Mouse (Mus musculus): ENCODE measurements around the gene Tcf20. TPM values are rescaled to one million over a fixed set of nuclear protein-coding genes. Genes with fewer than 3 reads are reported as not detected.
"Not testable (repeated sequence)": the region's sequence is repeated elsewhere in the genome, so short reads cannot be mapped to it uniquely, and the experiment has no call there.

Gene Tcf20
- total RNA-seq, 1 experiment from 2014 or later = 103 TPM

DNA sequence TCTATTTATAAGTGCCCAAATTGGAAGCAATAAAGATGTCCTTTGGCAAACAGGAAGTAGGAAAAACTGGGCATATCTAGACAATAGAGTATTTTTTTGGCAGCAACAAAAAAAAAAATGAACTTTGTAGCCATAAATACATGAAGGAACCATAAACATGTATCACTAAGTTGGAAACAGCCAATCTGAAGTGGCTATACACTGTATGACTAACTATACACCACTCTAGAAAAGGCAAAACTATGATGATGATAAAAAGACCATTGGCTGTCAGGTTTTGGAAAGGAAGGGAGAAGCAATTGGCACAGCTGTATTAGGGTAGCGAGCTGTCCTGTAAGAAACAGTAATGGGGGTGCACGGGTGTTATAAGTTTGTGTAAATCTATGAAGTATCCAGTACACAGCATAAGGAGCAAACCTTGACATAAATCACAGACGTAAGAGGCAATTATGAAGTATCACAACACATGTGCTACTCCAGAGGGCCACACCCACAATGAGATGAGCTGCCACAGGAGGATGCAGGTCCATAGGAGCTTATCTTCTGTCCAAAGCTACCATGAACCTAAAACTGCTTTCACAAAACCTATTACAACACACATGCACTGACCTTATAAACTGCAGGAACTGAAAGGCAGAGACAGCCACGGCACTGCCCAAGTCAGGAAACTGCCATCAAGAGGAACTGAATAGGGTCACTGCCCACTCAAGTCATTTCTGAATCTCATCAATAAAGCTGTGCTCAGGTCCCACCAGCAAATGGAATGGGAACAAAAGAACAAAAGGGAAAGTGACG is 180.5 kb downstream of the Tcf20 start:
- no peak for DNase-seq

GRCm38 (mm10) chr15:82804708-82805639 is 182.7 kb downstream of the Tcf20 start:
- DNase-seq = peak; percentile 80

DNA sequence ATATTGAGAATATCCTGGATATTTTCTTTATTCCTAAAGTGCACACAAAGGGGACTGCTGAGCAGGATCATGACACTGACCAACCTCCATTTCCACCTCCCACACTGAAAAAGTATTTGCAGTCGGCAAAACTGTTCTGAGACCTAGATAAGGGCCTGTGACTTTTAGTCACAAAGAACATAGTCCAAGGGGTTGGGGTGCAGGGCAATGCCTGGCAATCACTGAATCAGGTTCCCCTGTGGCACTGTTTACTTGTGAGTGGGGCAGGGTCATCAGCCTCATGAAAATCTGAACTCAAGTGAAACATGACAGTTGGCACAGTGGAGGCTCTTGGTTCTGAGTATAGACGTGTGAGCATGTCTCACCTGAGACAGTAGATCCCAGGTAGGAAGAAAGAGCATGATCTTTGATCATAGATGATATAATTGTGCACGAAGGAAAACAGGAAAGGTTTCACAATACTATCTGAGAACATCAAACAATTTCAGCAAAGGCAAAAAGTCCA is 191.7 kb downstream of the Tcf20 start:
- no peak for DNase-seq

- DNase-seq = no peak
Measured at GRCm38 (mm10) chr15:82794277-82794676, 193.4 kb downstream of the Tcf20 start, which contains the start of gene Cyp2d26. Cyp2d26 (minus strand) TSS chr15:82794294.

DNA sequence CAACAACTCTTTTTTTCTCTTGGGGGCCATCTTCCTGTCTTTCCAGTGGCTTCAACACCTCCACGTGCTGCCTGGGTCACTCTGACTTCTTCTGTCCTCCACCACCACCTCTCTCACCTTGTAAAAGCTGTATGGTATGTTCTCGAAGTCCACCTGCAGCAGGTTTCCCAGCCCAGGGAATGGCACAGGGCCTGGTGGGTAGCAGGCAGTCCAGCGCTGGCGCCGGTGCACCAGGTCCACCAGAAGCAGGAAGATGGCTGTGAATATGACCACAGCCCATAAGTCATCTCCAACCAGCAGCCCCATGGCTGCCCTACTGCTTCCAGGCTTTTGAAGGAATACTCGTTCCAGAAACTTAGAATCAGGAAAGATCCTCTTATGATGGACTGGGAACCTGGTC is 193.8 kb downstream of the Tcf20 start:
- DNase-seq = no peak

- no peak for DNase-seq
Measured at GRCm38 (mm10) chr15:82793454-82793853, 194.2 kb downstream of the Tcf20 start.

DNA sequence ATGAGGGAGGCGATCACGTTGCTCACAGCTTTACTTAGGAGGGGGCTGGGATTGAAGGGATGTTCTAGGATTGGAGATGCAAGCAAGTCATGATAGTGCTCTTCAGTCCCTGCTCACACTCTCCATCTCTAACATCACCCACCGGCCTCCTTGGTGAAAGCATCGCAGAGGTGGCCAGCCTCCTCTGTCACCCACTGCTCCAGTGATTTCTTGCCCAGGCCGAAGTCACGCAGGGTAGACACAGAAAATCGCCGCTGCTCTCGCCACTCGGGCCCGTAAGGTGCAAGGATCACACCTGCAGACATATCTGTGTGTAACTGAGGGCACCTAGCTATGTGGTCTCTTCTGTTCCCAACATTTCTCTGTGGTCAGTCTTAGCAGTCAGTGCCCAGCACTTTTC is 195.1 kb downstream of the Tcf20 start:
- no peak for DNase-seq

- no peak for DNase-seq
Measured at GRCm38 (mm10) chr15:82784581-82784980, 203.1 kb downstream of the Tcf20 start.

GRCm38 (mm10) chr15:82783800-82784199 is 203.9 kb downstream of the Tcf20 start:
- no peak for DNase-seq

- DNase-seq = not testable (repeated sequence)
Measured at GRCm38 (mm10) chr15:82777856-82778255, 209.8 kb downstream of the Tcf20 start.

DNA sequence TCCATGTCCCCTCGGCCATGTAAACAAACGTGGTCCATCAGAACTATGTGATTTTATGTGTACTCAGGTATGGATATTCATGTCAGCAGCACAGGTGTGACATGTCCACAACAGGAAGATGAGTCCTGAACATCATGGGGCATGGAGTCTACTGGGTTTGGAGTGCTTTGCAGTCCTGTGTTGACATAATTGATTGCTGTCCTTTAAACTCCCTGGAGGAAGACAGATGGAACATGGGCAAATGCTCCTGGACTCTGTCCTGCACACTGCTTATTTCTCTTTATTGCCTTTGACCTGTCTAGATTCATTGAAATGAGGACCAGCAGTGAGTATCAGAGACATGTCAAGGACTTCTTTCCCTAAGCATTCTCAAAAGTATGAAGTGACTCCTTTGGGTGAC is 221.7 kb downstream of the Tcf20 start:
- DNase-seq = no peak

- no peak for DNase-seq
Measured at GRCm38 (mm10) chr15:82764881-82765280, 222.8 kb downstream of the Tcf20 start.

DNA sequence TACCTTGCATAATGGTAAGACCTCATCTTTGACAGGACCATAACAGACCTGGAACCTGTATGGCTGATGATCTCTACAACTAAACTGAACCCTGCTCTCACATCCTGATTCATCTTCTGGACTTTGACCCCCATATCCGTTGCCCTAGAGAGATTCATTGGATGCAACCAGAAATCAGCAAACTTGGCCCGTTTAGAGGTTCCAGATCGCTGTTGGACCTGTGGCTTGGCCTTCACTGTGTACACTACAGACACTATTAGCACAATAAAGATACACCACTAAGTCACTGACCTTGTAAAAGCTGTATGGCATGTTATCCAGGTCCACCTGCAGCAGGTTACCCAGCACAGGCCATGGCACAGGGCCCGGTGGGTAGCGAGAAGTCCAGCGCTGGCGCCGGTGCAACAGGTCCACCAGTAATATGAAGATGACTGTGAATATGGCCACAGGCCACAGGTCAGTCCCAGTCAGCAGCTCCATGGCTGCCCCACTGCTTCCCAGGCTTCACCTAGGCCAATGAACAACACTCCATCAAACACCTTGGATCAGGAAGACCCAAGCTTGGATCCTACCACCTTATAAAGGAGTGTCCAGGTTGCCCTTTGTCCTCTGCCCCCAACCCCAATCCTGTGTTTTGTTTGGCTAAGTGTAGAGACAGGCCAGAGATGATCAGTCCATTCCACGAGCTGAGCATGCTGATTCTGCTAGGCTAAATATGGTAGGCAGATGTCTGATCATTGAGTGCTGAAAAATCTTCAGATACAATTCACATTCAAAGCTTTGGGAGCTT is 223.8 kb downstream of the Tcf20 start, which contains the start of gene Cyp2d40:
Cyp2d40 (minus strand) TSS at position 553 of the 790 bp plus-strand sequence.
- no peak for DNase-seq

Small RNAs within 50 kb of the gene (microRNA-seq; reads per million reads assigned to microRNA genes)
- 0 reads per million in 2 experiments for gene Gm27618
- 0 to 1.7 reads per million in 2 experiments for gene Mir3080

Other genes starting within 250 kb of the Tcf20 start
- gene Cyp2d40, start 223.7 kb downstream of the Tcf20 start, total RNA-seq (2021) = not detected in 2 replicates
- 8.0 TPM in 1 of 2 replicates, not detected in the other for gene Cyp2d26, start 193.6 kb downstream of the Tcf20 start, total RNA-seq (2021)
- gene Nfam1, start 45.4 kb upstream of the Tcf20 start, total RNA-seq (2021) = 1.2 and 1.5 TPM in 2 replicates
- 53.0 and 70.8 TPM in 2 replicates for gene Serhl, start 101.6 kb upstream of the Tcf20 start, total RNA-seq (2021)
- gene Rrp7a, start 134.9 kb upstream of the Tcf20 start, total RNA-seq (2021) = 100 and 102 TPM in 2 replicates
- gene Poldip3, start 161.5 kb upstream of the Tcf20 start, total RNA-seq (2021) = 108 and 124 TPM in 2 replicates
- 349 and 393 TPM in 2 replicates for gene Cyb5r3, start 184.7 kb upstream of the Tcf20 start, total RNA-seq (2021)